Mouse (Mus musculus) E14TG2a.4 (cell line): ENCODE data around the gene Zfhx2.

Source experiments
- CTCF ChIP-seq: conservative IDR thresholded peaks from 2 replicates; pipeline ENCODE4 v1.5.1; 2014; ENCODE audit warnings: low read length
- NANOG ChIP-seq: IDR thresholded peaks from 2 replicates; pipeline ENCODE4 v1.6.1; 2014; ENCODE audit warnings: borderline replicate concordance, low read length, mixed read lengths

GRCm38 (mm10) chr14:55014991-55015766 lies 76.9 kb downstream of the Zfhx2 start, which contains the start of gene Ngdn:
- peak; percentile 69 for TF ChIP-seq CTCF
- no peak for TF ChIP-seq NANOG
